Mouse (Mus musculus): ENCODE measurements at regions not wholly inside any gene's neighbourhood (a gene's known extent, or its start where the extent isn't known, plus 50 kb on each side); places are given as distances from the start of the nearest gene placed in this dataset.

DNA sequence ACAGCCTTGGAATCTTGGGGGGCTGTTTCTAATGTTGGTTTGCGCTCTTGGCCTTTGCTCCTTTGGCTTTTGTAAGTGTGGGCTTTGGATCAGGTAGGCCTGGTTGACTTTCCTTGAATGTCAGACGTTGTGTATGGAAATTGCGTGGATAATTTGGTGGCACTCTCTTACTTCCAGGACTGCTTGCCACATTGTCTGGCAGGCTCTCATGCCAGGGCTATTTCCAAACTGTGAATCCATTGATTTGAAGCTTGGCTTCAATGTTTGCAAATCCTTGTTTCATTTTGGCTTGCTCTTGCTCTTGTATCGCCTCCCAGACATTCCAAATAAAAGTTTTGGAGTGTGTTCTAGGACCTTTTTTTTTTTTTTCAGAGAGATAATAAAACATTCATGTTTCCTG is 443.0 kb upstream of the Fam19a5 start:
- no peak for TF ChIP-seq CTCF (IDR thresholded peaks at IDR 0.05; ENCODE audit: control insufficient read depth, insufficient read depth, insufficient replicate concordance, low read depth, low read length)
- TF ChIP-seq POLR2A (IDR thresholded peaks at IDR 0.05; ENCODE audit: control insufficient read depth, low read depth, low read length): no peak

All from testis, adult 2 months (tissue).